Mouse (Mus musculus) liver, embryonic 14.5 days (tissue): ENCODE measurements around the gene Eml4.

ENCODE experiments used
- CTCF ChIP-seq: IDR thresholded peaks from 2 replicates; pipeline ENCODE4 v1.5.1; 2016; ENCODE audit warnings: antibody characterized with exemption, low read depth, control low read depth
- EP300 ChIP-seq: IDR thresholded peaks from 2 replicates; pipeline ENCODE4 v1.6.1; 2016; ENCODE audit warnings: antibody characterized with exemption, low read depth

DNA sequence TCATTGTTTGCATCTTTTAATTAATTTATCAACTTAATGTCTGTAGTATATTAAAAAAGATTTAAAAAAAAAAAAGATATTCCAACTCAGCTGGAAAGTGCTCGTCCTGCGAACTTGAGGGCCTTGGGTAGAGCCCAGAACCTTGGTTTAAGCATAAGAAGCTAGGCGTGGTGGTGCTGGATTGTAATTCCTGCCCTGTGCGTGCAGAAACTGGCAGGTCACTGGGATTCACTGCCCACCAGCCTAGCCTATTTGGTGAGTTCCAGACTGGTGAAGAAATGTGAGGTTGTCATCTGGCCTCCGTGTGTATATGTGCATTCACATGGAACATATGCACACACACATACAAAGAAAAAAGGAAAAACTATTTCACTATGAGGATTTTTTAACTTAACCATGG is 115.2 kb downstream of the Eml4 start:
- no peak for TF ChIP-seq CTCF
- no peak for TF ChIP-seq EP300
